Mouse (Mus musculus): ENCODE measurements around the gene Tmx1. TPM values are rescaled to one million over a fixed set of nuclear protein-coding genes. Genes with fewer than 3 reads are reported as not detected.

Tmx1 gene
- polyA plus RNA-seq, 1 experiment from 2014 or later = 108 TPM

- H3K9ac ChIP-seq = no peak overlapping the region
- H3K4me3 ChIP-seq (replicated peaks; ENCODE audit: low read length) = no peak overlapping the region
- H3K9me3 ChIP-seq (ENCODE audit: control insufficient read depth, low read length) = no peaks in the 10 kb centered on the region
- 78% methylated on average over 5 of the region's 5 CpGs for WGBS
- DNase-seq (ENCODE audit: low spot score) (no peak), ATAC-seq (ENCODE audit: low FRiP score) (no peak)
- H3K36me3 ChIP-seq (replicated peaks; ENCODE audit: control insufficient read depth, insufficient read depth) = no peaks in the 10 kb centered on the region
- H3K4me2 ChIP-seq (replicated peaks) = no peak overlapping the region
- H3K27me3 ChIP-seq (ENCODE audit: control insufficient read depth, insufficient read depth, low read length) = no peaks in the 10 kb centered on the region
- H3K27ac ChIP-seq = no peak overlapping the region
- no peaks in the 10 kb centered on the region for H3K4me1 ChIP-seq (replicated peaks; ENCODE audit: control insufficient read depth, insufficient read depth, low read length)
Observed at GRCm38 (mm10) chr12:70505971-70506370, 53.1 kb downstream of the Tmx1 start.

GRCm38 (mm10) chr12:70512023-70512422 is 59.1 kb downstream of the Tmx1 start:
- WGBS = 93% methylated on average over 5 of the region's 5 CpGs
- no peak for ATAC-seq (ENCODE audit: low FRiP score)

GRCm38 (mm10) chr12:70512431-70512830 is 59.5 kb downstream of the Tmx1 start:
- Histone ChIP-seq H3K36me3 (replicated peaks; ENCODE audit: control insufficient read depth, insufficient read depth) (no peaks in the 10 kb centered on the region), H3K9ac (no peak overlapping the region), H3K4me2 (replicated peaks) (no peak overlapping the region), H3K4me3 (replicated peaks; ENCODE audit: low read length) (no peak overlapping the region), H3K4me1 (replicated peaks; ENCODE audit: control insufficient read depth, insufficient read depth, low read length) (no peaks in the 10 kb centered on the region), H3K27ac (no peak overlapping the region), H3K27me3 (ENCODE audit: control insufficient read depth, insufficient read depth, low read length) (no peaks in the 10 kb centered on the region), H3K9me3 (ENCODE audit: control insufficient read depth, low read length) (no peaks in the 10 kb centered on the region)
- ATAC-seq (ENCODE audit: low FRiP score) (no peak), DNase-seq (ENCODE audit: low spot score) (no peak)
- WGBS = 91% methylated on average over 2 of the region's 2 CpGs

More at GRCm38 (mm10) chr12:70512023-70512422, 59.1 kb downstream of the Tmx1 start:
- no peak for DNase-seq (ENCODE audit: low spot score)
- no peak overlapping the region for H3K4me3 ChIP-seq (replicated peaks; ENCODE audit: low read length)
- H3K9me3 ChIP-seq (ENCODE audit: control insufficient read depth, low read length) = no peaks in the 10 kb centered on the region
- H3K4me2 ChIP-seq (replicated peaks) = no peak overlapping the region
- no peaks in the 10 kb centered on the region for H3K4me1 ChIP-seq (replicated peaks; ENCODE audit: control insufficient read depth, insufficient read depth, low read length)
- H3K27ac ChIP-seq = no peak overlapping the region
- no peak overlapping the region for H3K9ac ChIP-seq
- H3K36me3 ChIP-seq (replicated peaks; ENCODE audit: control insufficient read depth, insufficient read depth) = no peaks in the 10 kb centered on the region
- no peaks in the 10 kb centered on the region for H3K27me3 ChIP-seq (ENCODE audit: control insufficient read depth, insufficient read depth, low read length)

Other genes starting within 250 kb of the Tmx1 start
- 9.2 and 9.4 TPM in 2 replicates for gene Pygl, start 221.6 kb upstream of the Tmx1 start, polyA plus RNA-seq (2014; fragmentation: Nextera tagmentation; extraction: Ambion mirVana)
- 77.8 and 94.9 TPM in 2 replicates for gene Trim9, start 105.5 kb upstream of the Tmx1 start, polyA plus RNA-seq (2014; fragmentation: Nextera tagmentation; extraction: Ambion mirVana)

Data from hindbrain, embryonic 14.5 days (tissue).